Mouse (Mus musculus): ENCODE measurements around the gene D13Ertd608e.
"Not testable (repeated sequence)": the region's sequence is repeated elsewhere in the genome, so short reads cannot be mapped to it uniquely, and the experiment has no call there.

DNA sequence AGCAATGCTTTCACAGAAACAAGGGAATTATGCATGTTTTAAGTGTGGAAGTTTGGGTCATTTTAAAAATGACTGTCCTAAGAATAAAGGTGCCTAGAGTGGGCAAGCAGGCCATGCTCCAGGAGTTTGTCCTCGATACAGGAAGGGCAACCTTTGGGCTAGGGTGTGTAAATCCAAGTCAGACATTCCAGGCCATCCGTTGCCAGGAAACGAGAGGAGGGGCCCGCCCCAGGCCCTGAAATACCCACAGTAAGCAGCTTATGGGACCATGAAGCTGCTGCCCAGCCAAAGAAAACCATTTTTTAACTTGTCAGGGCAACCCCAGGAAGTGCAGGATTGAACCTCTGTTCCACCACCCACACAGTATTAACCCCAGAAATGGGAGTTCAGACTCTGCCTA is 51.1 kb downstream of the D13Ertd608e start:
- TF ChIP-seq CTCF (IDR thresholded peaks at IDR 0.05; ENCODE audit: low read depth, low read length); POLR2A (IDR thresholded peaks at IDR 0.05; ENCODE audit: borderline replicate concordance, low read depth, low read length): not testable (repeated sequence)

All from bone marrow macrophage, adult 2 months (primary cell).